Mouse (Mus musculus) CD4-positive naive resting alpha-beta T cell, adult 76 days (primary cell): Measurements from ENCODE around the gene Spred1. TPM values are rescaled to one million over a fixed set of nuclear protein-coding genes. Genes with fewer than 3 reads are reported as not detected.

ENCODE experiments used
- total RNA-seq: library from RNA; stranded (reverse); gene quantifications from one replicate; pipeline ENCODE4 v1.2.4, GENCODE M21; 2023

The Spred1 gene
- total RNA-seq: 4.5 TPM

DNA sequence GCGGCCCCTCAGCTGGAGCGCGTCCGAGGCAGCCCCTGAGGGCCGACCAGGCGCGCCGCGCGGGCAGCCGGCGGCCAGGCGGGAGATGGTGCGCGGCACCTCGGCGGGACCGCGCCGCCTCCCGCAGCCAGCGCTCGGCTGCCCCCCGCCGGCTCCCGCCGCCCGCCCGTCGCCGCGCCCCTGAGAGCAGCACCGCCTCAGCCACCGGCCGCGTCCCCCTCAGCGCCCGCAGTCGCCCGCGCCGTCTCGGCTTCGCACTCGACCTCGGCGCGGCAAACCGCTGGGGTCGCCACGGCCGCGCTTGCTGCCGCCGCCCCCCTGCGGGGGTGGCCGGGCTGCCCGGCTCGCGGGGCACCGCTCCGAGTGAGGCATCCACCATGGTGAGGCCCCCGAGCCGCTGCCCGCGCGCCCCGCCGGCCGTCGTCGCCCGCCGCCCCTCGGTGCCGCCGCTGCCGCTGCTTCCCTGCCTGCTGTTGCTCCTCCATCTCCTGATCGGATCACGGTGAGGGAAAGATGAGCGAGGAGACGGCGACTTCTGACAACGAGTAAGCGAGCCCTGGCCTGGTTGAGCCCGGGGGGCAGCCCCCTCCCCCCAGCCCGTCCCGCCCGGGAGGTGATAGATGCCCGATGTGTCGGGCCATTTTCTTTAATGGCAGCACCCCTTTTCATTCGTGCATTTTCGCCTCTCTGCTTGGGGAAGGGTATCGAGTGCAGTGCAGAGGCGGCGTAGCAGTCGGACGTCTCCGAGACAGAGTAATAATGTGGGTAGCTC, at the start of gene Spred1:
Gene Spred1, plus strand, starts transcription at position 163 of the 772 bp plus-strand sequence.

Other genes starting within 250 kb of the Spred1 start
- gene Tmco5, start 242.7 kb upstream of the Spred1 start, total RNA-seq: not detected
- 32.5 TPM for gene Fam98b, start 128.4 kb downstream of the Spred1 start, total RNA-seq
- 267 TPM for gene Rasgrp1, start 221.6 kb downstream of the Spred1 start, total RNA-seq